ENCODE assay signal across 14 mouse cellular contexts in genomic region chr14:96553668-96554067, GRCm38 (mm10). TPM values are rescaled to one million over a fixed set of nuclear protein-coding genes. Genes with fewer than 3 reads are reported as not detected.
"Had no signal": no experiment of that assay in that cellular context is flagged by ENCODE, and none has a peak within 500 bp of the region (broad histone marks: within the 10 kb centered on the region; RNA-seq: fewer than 3 reads in every experiment).

No protein-coding gene starts in this region.

- DNase-seq: lung, adult 18-20 months; lung, embryonic 14.5 days; lung, postnatal 10 days; lung, postnatal 4 days; midbrain, embryonic 14.5 days; retina, postnatal 1 day; right cerebral cortex, postnatal 14 days; right cerebral cortex, postnatal 4 days; spleen, adult 18-20 months; thymus, adult 2 months; thymus, postnatal 25 days; thymus, postnatal 4 days had no signal

RNA-seq across cellular contexts. Expression of gene Klhl1, which starts 34.8 kb away (rescaled TPM):
- total RNA-seq: megakaryocyte, adult 5-6 weeks; megakaryocyte-erythroid progenitor cell, adult 5-6 weeks had no signal
